Mouse (Mus musculus) MEL (cell line): Measurements from ENCODE around the gene Gmpr2. TPM values are rescaled to one million over a fixed set of nuclear protein-coding genes. Genes with fewer than 3 reads are reported as not detected.

Experiments
- DNase-seq: peaks from one replicate; pipeline ENCODE4 v3.0.0; 2011; ENCODE audit warnings: low read depth, low spot score
- H3K27ac ChIP-seq: 2 replicates; pipeline ENCODE4 v1.5.1; 2012; ENCODE audit warnings: low read depth, mild to moderate bottlenecking, control low read depth, low read length, moderate library complexity; ENCODE audit not compliant: control insufficient read depth
- H3K27me3 ChIP-seq, 2 experiments: fragments of 150-350 bp in 1 of 2; sonication (generic) in 1 of 2; 2 replicates each; pipeline ENCODE4 v1.6.1; 2012; ENCODE audit warnings: low read length in 2 of 2, mild to moderate bottlenecking in 2 of 2, improper control_type of control experiment in 1 of 2, moderate library complexity in 1 of 2; ENCODE audit not compliant: insufficient read depth in 2 of 2, control insufficient read depth in 1 of 2
- H3K36me3 ChIP-seq, 2 experiments: 2 replicates each; pipeline ENCODE4 v1.6.1; 2012 to 2014; ENCODE audit warnings: low read length in 2 of 2, improper control_type of control experiment in 1 of 2, inconsistent platforms in 1 of 2, mild to moderate bottlenecking in 1 of 2; ENCODE audit not compliant: insufficient read depth in 2 of 2, control insufficient read depth in 1 of 2
- H3K4me1 ChIP-seq, 2 experiments: fragments of 150-350 bp in 1 of 2; sonication (generic) in 1 of 2; 2 replicates each; pipeline ENCODE4 v1.6.1; 2012; ENCODE audit warnings: low read length in 2 of 2, improper control_type of control experiment in 1 of 2, mild to moderate bottlenecking in 1 of 2; ENCODE audit not compliant: insufficient read depth in 2 of 2, control insufficient read depth in 1 of 2
- H3K4me3 ChIP-seq, 2 experiments: fragments of 150-350 bp in 1 of 2; sonication (generic) in 1 of 2; 2 replicates each; pipeline ENCODE4 v1.5.1; 2012; ENCODE audit warnings: low read depth in 2 of 2, low read length in 2 of 2, mild to moderate bottlenecking in 2 of 2, moderate library complexity in 2 of 2, control low read depth in 1 of 2, improper control_type of control experiment in 1 of 2; ENCODE audit not compliant: control insufficient read depth in 1 of 2, insufficient read depth in 1 of 2
- H3K79me2 ChIP-seq: 2 replicates; pipeline ENCODE4 v1.6.1; 2012; ENCODE audit warnings: mild to moderate bottlenecking, low read length, moderate library complexity; ENCODE audit not compliant: control insufficient read depth, poor library complexity, insufficient read depth
- H3K9ac ChIP-seq: 2 replicates; pipeline ENCODE4 v1.6.1; 2012; ENCODE audit warnings: low read depth, mild to moderate bottlenecking, control low read depth, low read length, moderate library complexity; ENCODE audit not compliant: control insufficient read depth, poor library complexity, severe bottlenecking
- H3K9me3 ChIP-seq: fragments of 150-350 bp; sonication (generic); replicated peaks from 2 replicates; pipeline ENCODE4 v1.6.1; 2012; ENCODE audit warnings: mild to moderate bottlenecking, low read length, improper control_type of control experiment, moderate library complexity; ENCODE audit not compliant: insufficient read depth
- BHLHE40 ChIP-seq: IDR thresholded peaks from 2 replicates; pipeline ENCODE4 v1.6.1; 2012; ENCODE audit warnings: low read depth, mild to moderate bottlenecking, inconsistent platforms, low read length, improper control_type of control experiment, borderline replicate concordance
- CHD1 ChIP-seq: IDR thresholded peaks from 2 replicates; pipeline ENCODE4 v1.6.1; 2012; ENCODE audit warnings: low read depth, mild to moderate bottlenecking, inconsistent platforms, low read length, improper control_type of control experiment
- CHD2 ChIP-seq: IDR thresholded peaks from 2 replicates; pipeline ENCODE4 v1.6.1; 2011; ENCODE audit warnings: low read length, improper control_type of control experiment
- E2F4 ChIP-seq: IDR thresholded peaks from 2 replicates; pipeline ENCODE4 v1.6.1; 2011; ENCODE audit warnings: low read depth, low read length, improper control_type of control experiment, borderline replicate concordance
- ELF1 ChIP-seq: IDR thresholded peaks from 2 replicates; pipeline ENCODE4 v1.6.1; 2014; ENCODE audit warnings: low read depth, mild to moderate bottlenecking, inconsistent platforms, low read length, improper control_type of control experiment, moderate library complexity
- EP300 ChIP-seq, 2 experiments: IDR thresholded peaks; 2 replicates each; pipeline ENCODE4 v1.6.1; 2011; ENCODE audit warnings: improper control_type of control experiment in 2 of 2, low read length in 2 of 2, low read depth in 1 of 2, mild to moderate bottlenecking in 1 of 2
- ETS1 ChIP-seq: IDR thresholded peaks from 2 replicates; pipeline ENCODE4 v1.6.1; 2012; ENCODE audit warnings: low read depth, mild to moderate bottlenecking, inconsistent platforms, low read length, improper control_type of control experiment, moderate library complexity
- GABPA ChIP-seq: IDR thresholded peaks from 2 replicates; pipeline ENCODE4 v1.6.1; 2012; ENCODE audit warnings: low read depth, mild to moderate bottlenecking, inconsistent platforms, low read length, improper control_type of control experiment, moderate library complexity
- GATA1 ChIP-seq: IDR thresholded peaks from 2 replicates; pipeline ENCODE4 v1.6.1; 2011; ENCODE audit warnings: low read depth, low read length, improper control_type of control experiment
- HCFC1 ChIP-seq: IDR thresholded peaks from 2 replicates; pipeline ENCODE4 v1.6.1; 2012; ENCODE audit warnings: low read depth, mild to moderate bottlenecking, inconsistent platforms, low read length, improper control_type of control experiment, moderate library complexity
- JUND ChIP-seq: IDR thresholded peaks from 2 replicates; pipeline ENCODE4 v1.6.1; 2011; ENCODE audit warnings: low read depth, mild to moderate bottlenecking, improper control_type of control experiment, low read length
- KAT2A ChIP-seq: conservative IDR thresholded peaks from 2 replicates; pipeline ENCODE4 v1.6.1; 2012; ENCODE audit warnings: low read depth, low read length, improper control_type of control experiment, inconsistent platforms
- MAFK ChIP-seq: IDR thresholded peaks from 2 replicates; pipeline ENCODE4 v1.6.1; 2011; ENCODE audit warnings: low read depth, mild to moderate bottlenecking, low read length, improper control_type of control experiment, borderline replicate concordance
- MAX ChIP-seq: IDR thresholded peaks from 2 replicates; pipeline ENCODE4 v1.6.1; 2011; ENCODE audit warnings: low read length, improper control_type of control experiment
- MAZ ChIP-seq: IDR thresholded peaks from 2 replicates; pipeline ENCODE4 v1.6.1; 2012; ENCODE audit warnings: low read depth, mild to moderate bottlenecking, inconsistent platforms, low read length, improper control_type of control experiment
- MXI1 ChIP-seq: IDR thresholded peaks from 2 replicates; pipeline ENCODE4 v1.6.1; 2011; ENCODE audit warnings: mild to moderate bottlenecking, low read depth, low read length, improper control_type of control experiment
- MYB ChIP-seq: IDR thresholded peaks from 2 replicates; pipeline ENCODE4 v1.6.1; 2011; ENCODE audit warnings: mild to moderate bottlenecking, low read depth, low read length, improper control_type of control experiment
- MYC ChIP-seq: IDR thresholded peaks from 2 replicates; pipeline ENCODE4 v1.6.1; 2011; ENCODE audit warnings: low read depth, mild to moderate bottlenecking, low read length, improper control_type of control experiment, moderate library complexity
- NELFE ChIP-seq: IDR thresholded peaks from 2 replicates; pipeline ENCODE4 v1.6.1; 2011; ENCODE audit warnings: low read depth, low read length, improper control_type of control experiment
- NRF1 ChIP-seq: IDR thresholded peaks from 2 replicates; pipeline ENCODE4 v1.6.1; 2014; ENCODE audit warnings: low read depth, mild to moderate bottlenecking, inconsistent platforms, low read length, improper control_type of control experiment, moderate library complexity; ENCODE audit not compliant: poor library complexity, insufficient read depth, severe bottlenecking
- POLR2A ChIP-seq, 2 experiments: IDR thresholded peaks; 2 replicates each; pipeline ENCODE4 v1.6.1; 2011 to 2012; ENCODE audit warnings: low read length in 2 of 2, mild to moderate bottlenecking in 2 of 2, control low read depth in 1 of 2, improper control_type of control experiment in 1 of 2, low read depth in 1 of 2, moderate library complexity in 1 of 2; ENCODE audit not compliant: control insufficient read depth in 1 of 2, insufficient read depth in 1 of 2, poor library complexity in 1 of 2
- RAD21 ChIP-seq: IDR thresholded peaks from 2 replicates; pipeline ENCODE4 v1.6.1; 2011; ENCODE audit warnings: mild to moderate bottlenecking, low read depth, low read length, improper control_type of control experiment
- RCOR1 ChIP-seq: IDR thresholded peaks from 2 replicates; pipeline ENCODE4 v1.6.1; 2012; ENCODE audit warnings: low read depth, mild to moderate bottlenecking, inconsistent platforms, low read length, improper control_type of control experiment
- SIN3A ChIP-seq: IDR thresholded peaks from 2 replicates; pipeline ENCODE4 v1.6.1; 2012; ENCODE audit warnings: low read length, improper control_type of control experiment, inconsistent platforms
- SMC3 ChIP-seq: IDR thresholded peaks from 2 replicates; pipeline ENCODE4 v1.6.1; 2011; ENCODE audit warnings: low read depth, low read length, improper control_type of control experiment
- TAL1 ChIP-seq: IDR thresholded peaks from 2 replicates; pipeline ENCODE4 v1.6.1; 2012; ENCODE audit warnings: mild to moderate bottlenecking, inconsistent platforms, low read length, moderate library complexity, mixed read lengths
- TBP ChIP-seq: IDR thresholded peaks from 2 replicates; pipeline ENCODE4 v1.8.0; 2011; ENCODE audit warnings: low read depth, low read length, improper control_type of control experiment
- USF1 ChIP-seq: IDR thresholded peaks from 2 replicates; pipeline ENCODE4 v1.6.1; 2014; ENCODE audit warnings: low read depth, mild to moderate bottlenecking, inconsistent platforms, low read length, improper control_type of control experiment, moderate library complexity
- USF2 ChIP-seq, 2 experiments: IDR thresholded peaks; 2 replicates each; pipeline ENCODE4 v1.6.1; 2011 to 2012; ENCODE audit warnings: improper control_type of control experiment in 2 of 2, low read length in 2 of 2, borderline replicate concordance in 1 of 2, inconsistent platforms in 1 of 2, low read depth in 1 of 2, mild to moderate bottlenecking in 1 of 2; ENCODE audit not compliant: insufficient read depth in 1 of 2
- ZC3H11A ChIP-seq: IDR thresholded peaks from 2 replicates; pipeline ENCODE4 v1.6.1; 2012; ENCODE audit warnings: low read depth, mild to moderate bottlenecking, inconsistent platforms, low read length, improper control_type of control experiment
- ZKSCAN1 ChIP-seq: IDR thresholded peaks from 2 replicates; pipeline ENCODE4 v1.6.1; 2012; ENCODE audit warnings: low read depth, mild to moderate bottlenecking, inconsistent platforms, low read length, improper control_type of control experiment, moderate library complexity
- ZMIZ1 ChIP-seq: IDR thresholded peaks from 2 replicates; pipeline ENCODE4 v1.6.1; 2012; ENCODE audit warnings: low read depth, mild to moderate bottlenecking, inconsistent platforms, low read length, improper control_type of control experiment, moderate library complexity
- ZNF384 ChIP-seq: IDR thresholded peaks from 2 replicates; pipeline ENCODE4 v1.6.1; 2012; ENCODE audit warnings: low read depth, mild to moderate bottlenecking, inconsistent platforms, low read length, improper control_type of control experiment
- polyA plus RNA-seq, 2 experiments: library from polyadenylated mRNA; stranded (reverse) in 1 of 2; unstranded in 1 of 2; fragments of >175 nt in 1 of 2; fragments of >200 nt in 1 of 2; gene quantifications; 2 replicates each; pipeline versions ENCODE4 v1.2.1 to v1.2.4; 2012; ENCODE audit warnings: low replicate concordance in 2 of 2, low read depth in 1 of 2; ENCODE audit not compliant: insufficient read length in 2 of 2, insufficient read depth in 1 of 2, missing spikeins in 1 of 2
- total RNA-seq: library from RNA; depleted of rRNA; stranded (reverse); fragments of 300-350 nt; gene quantifications from 2 replicates; pipeline ENCODE4 v1.2.3, GENCODE M21; 2012

Gene Gmpr2
- total and polyA plus RNA-seq, 3 experiments: 22.3 to 28.8 TPM; not detected in 1

GRCm38 (mm10) chr14:55723433-55723832, 51.7 kb downstream of the Gmpr2 start (continued):
- no peak for TF ChIP-seq MYB
- peak; percentile 64; the same call in 1 of the 2 replicates for TF ChIP-seq MAFK
- no peak for TF ChIP-seq KAT2A
- TF ChIP-seq HCFC1: 0 out of 2 replicates have a peak, but pooled peaks have one; percentile 39
- TF ChIP-seq ZMIZ1: no peak
- TF ChIP-seq GABPA: peak; percentile 68; the same call in 1 of the 2 replicates
- TF ChIP-seq ZNF384: no peak
- peak; percentile 60; the same call in 1 of the 2 replicates for TF ChIP-seq RCOR1
- no peak for TF ChIP-seq ZC3H11A
- peak; percentile 70 to 80 for TF ChIP-seq EP300 (IDR thresholded peaks at IDR 0.05; ENCODE audit: low read depth in 1 of 2, low read length in 2 of 2)
- TF ChIP-seq RAD21: no peak
- no peak for TF ChIP-seq CHD1
- TF ChIP-seq MYC: peak; percentile 73

GRCm38 (mm10) chr14:55724411-55724871, 52.7 kb downstream of the Gmpr2 start:
- Histone ChIP-seq H3K27ac (peak overlapping the region; percentile 38; the same call in 1 of the 2 replicates), H3K36me3 (peaks cover 0 to 27% of the 10 kb centered on the region in 2 experiments; a peak in 2 of 4 replicates), H3K4me3 (no peak overlapping the region; a peak in 1 of 4 replicates), H3K9ac (no peak overlapping the region), H3K27me3 (no peaks in the 10 kb centered on the region), H3K9me3 (no peaks in the 10 kb centered on the region), H3K4me1 (peaks cover 19 to 28% of the 10 kb centered on the region in 2 experiments), H3K79me2 (peaks cover 2% of the 10 kb centered on the region; the same call in 1 of the 2 replicates)
- peak; percentile 83 for DNase-seq
- TF ChIP-seq KAT2A (no peak), GABPA (no peak), USF1 (no peak), RCOR1 (peak; percentile 59; the same call in 1 of the 2 replicates), ELF1 (0 out of 2 replicates have a peak, but pooled peaks have one; percentile 39), NELFE (no peak), HCFC1 (no peak), SIN3A (peak; percentile 64; the same call in 1 of the 2 replicates), MXI1 (peak; percentile 60), RAD21 (no peak), ZKSCAN1 (no peak), POLR2A (IDR thresholded peaks at IDR 0.05; ENCODE audit: control insufficient read depth in 1 of 2, insufficient read depth in 1 of 2, low read depth in 1 of 2, low read length in 2 of 2, poor library complexity in 1 of 2) (no peak), MYC (peak; percentile 76; the same call in 1 of the 2 replicates), MYB (no peak), GATA1 (peak; percentile 57), MAZ (peak; percentile 71; the same call in 1 of the 2 replicates), CHD1 (no peak), CHD2 (no peak), JUND (0 out of 2 replicates have a peak, but pooled peaks have one; percentile 39), SMC3 (0 out of 2 replicates have a peak, but pooled peaks have one; percentile 15), TBP (no peak), ETS1 (peak; percentile 96), TAL1 (peak; percentile 80), USF2 (IDR thresholded peaks at IDR 0.05; ENCODE audit: borderline replicate concordance in 1 of 2, insufficient read depth in 1 of 2, low read depth in 1 of 2, low read length in 2 of 2) (no peak), E2F4 (no peak), BHLHE40 (peak; percentile 58; the same call in 1 of the 2 replicates), NRF1 (0 out of 2 replicates have a peak, but pooled peaks have one; percentile 17), ZC3H11A (0 out of 2 replicates have a peak, but pooled peaks have one; percentile 12), MAX (peak; percentile 73)
